In the genomic region with DNA sequence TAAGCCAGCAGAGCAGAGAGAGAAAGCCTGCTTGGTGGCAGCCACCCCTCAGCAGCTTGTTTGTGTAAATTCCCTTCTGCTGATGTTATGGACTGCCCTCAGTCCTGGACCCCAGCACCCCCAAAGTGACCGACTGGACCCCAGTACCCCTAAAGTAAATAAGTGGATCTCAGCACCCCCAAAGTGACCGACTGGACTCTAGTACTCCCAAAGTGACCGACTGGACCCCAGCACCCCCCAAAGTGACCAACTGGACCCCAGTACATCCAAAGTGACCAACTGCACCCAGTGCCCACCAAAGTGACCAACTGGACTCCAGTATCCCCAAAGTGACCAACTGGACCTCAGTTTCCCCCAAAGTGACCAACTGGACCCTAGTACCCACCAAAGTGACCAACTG, we compare ENCODE assay signal across 29 mouse cellular contexts.
DNase-seq lines count a peak whose midpoint lies in the region; ATAC-seq and TF ChIP-seq lines count a peak whose summit lies in the region.
"Had no signal": no experiment of that assay in that cellular context is flagged by ENCODE, and none has a peak within 500 bp of the region (broad histone marks: within the 10 kb centered on the region; RNA-seq: fewer than 3 reads in every experiment).

No protein-coding gene starts in this region.

- H3K4me3 ChIP-seq in forebrain, embryonic 10.5 days: no peak overlapping the region
- no peak overlapping the region for H3K4me3 ChIP-seq in forebrain, embryonic 11.5 days (ENCODE audit: low read depth, low read length)
- no peak overlapping the region for H3K4me3 ChIP-seq in kidney, postnatal 0 days (replicated peaks; ENCODE audit: low read depth, low read length)
- H3K4me3 ChIP-seq in embryonic fibroblast, embryonic 13.5 days (ENCODE audit: insufficient read depth, low read length): no peak overlapping the region
- H3K4me3 ChIP-seq in stomach, embryonic 16.5 days (replicated peaks; ENCODE audit: low read length): no peak overlapping the region
- no peak overlapping the region for H3K4me3 ChIP-seq in lung, adult 2 months (replicated peaks; ENCODE audit: extremely low read depth, low read depth, low read length)
- H3K4me3 ChIP-seq: erythroblast, embryonic 14.5 days; heart, embryonic 10.5 days; layer of hippocampus, adult 2 months; left cerebral cortex, adult 2 months; lung, embryonic 15.5 days; myocyte; neural tube, embryonic 12.5 days had no signal

- peaks cover 57% of the 10 kb centered on the region for H3K4me1 ChIP-seq in forebrain, embryonic 10.5 days
- H3K4me1 ChIP-seq in forebrain, embryonic 11.5 days (replicated peaks; ENCODE audit: control insufficient read depth, insufficient read depth, low read length): no peaks in the 10 kb centered on the region; the same call in 1 of the 2 replicates
- H3K4me1 ChIP-seq in kidney, postnatal 0 days (replicated peaks; ENCODE audit: insufficient read depth, low read length): peaks cover 16% of the 10 kb centered on the region
- H3K4me1 ChIP-seq in embryonic fibroblast, embryonic 13.5 days (ENCODE audit: control insufficient read depth, insufficient read depth, low read length): peaks cover 18% of the 10 kb centered on the region
- peaks cover 19% of the 10 kb centered on the region for H3K4me1 ChIP-seq in stomach, embryonic 16.5 days (ENCODE audit: control insufficient read depth, insufficient read depth, low read length)
- peaks cover 15% of the 10 kb centered on the region for H3K4me1 ChIP-seq in lung, adult 2 months (ENCODE audit: control insufficient read depth, insufficient read depth, low read length)
- H3K4me1 ChIP-seq: neural tube, embryonic 12.5 days had no signal

- H3K36me3 ChIP-seq in forebrain, embryonic 10.5 days (replicated peaks): no peaks in the 10 kb centered on the region; the same call in 1 of the 2 replicates
- no peaks in the 10 kb centered on the region for H3K36me3 ChIP-seq in forebrain, embryonic 11.5 days (ENCODE audit: control insufficient read depth, insufficient read depth, low read length)
- H3K36me3 ChIP-seq in kidney, postnatal 0 days (ENCODE audit: insufficient read depth, low read length): no peaks in the 10 kb centered on the region
- H3K36me3 ChIP-seq in stomach, embryonic 16.5 days (ENCODE audit: control insufficient read depth, insufficient read depth, low read length): no peaks in the 10 kb centered on the region
- H3K36me3 ChIP-seq: lung, embryonic 15.5 days; neural tube, embryonic 12.5 days had no signal

- ATAC-seq in forebrain, embryonic 11.5 days (replicated peaks; ENCODE audit: low FRiP score): no peak
- no peak for ATAC-seq in kidney, postnatal 0 days (replicated peaks; ENCODE audit: low FRiP score, low read depth)
- ATAC-seq in stomach, embryonic 16.5 days (ENCODE audit: insufficient read depth, low FRiP score): no peak
- ATAC-seq: forebrain, embryonic 14.5 days; intestine, postnatal 0 days; Patski had no signal

- TF ChIP-seq POLR2A in embryonic fibroblast, embryonic 13.5 days (IDR thresholded peaks at IDR 0.05; ENCODE audit: low read depth, low read length): no peak
- TF ChIP-seq POLR2A in lung, adult 2 months (IDR thresholded peaks at IDR 0.05; ENCODE audit: borderline replicate concordance, extremely low read depth, low read depth, low read length): no peak

- 97% methylated on average over 3 of the region's 3 CpGs for WGBS in forebrain, embryonic 10.5 days
- WGBS in forebrain, embryonic 11.5 days: 96% methylated on average over 3 of the region's 3 CpGs
- WGBS in kidney, postnatal 0 days: 99% methylated on average over 3 of the region's 3 CpGs
- WGBS in stomach, embryonic 16.5 days: 93% methylated on average over 3 of the region's 3 CpGs
- WGBS in lung, adult 2 months: 96% methylated on average over 3 of the region's 3 CpGs

- DNase-seq in forebrain, embryonic 10.5 days (ENCODE audit: extremely low spot score, low spot score): no peak
- no peak for DNase-seq in forebrain, embryonic 11.5 days (ENCODE audit: low spot score)
- no peak for DNase-seq in kidney, postnatal 0 days (ENCODE audit: low spot score)
- DNase-seq in kidney, postnatal 36 days: no peak
- DNase-seq in lung, adult 2 months: no peak
- no peak for DNase-seq in yolk sac, embryonic 10.5 days (ENCODE audit: low spot score)
- DNase-seq: adrenal gland, postnatal 10 days; cerebellum, adult 11-12 months; cerebellum, postnatal 10 days; heart, postnatal 4 days; kidney, postnatal 25 days; liver; right cerebral cortex, adult 18-20 months; spleen, adult 18-20 months had no signal

- no peak overlapping the region for H3K4me2 ChIP-seq in forebrain, embryonic 11.5 days (ENCODE audit: low read depth, low read length, severe bottlenecking)
- no peak overlapping the region for H3K4me2 ChIP-seq in kidney, postnatal 0 days (ENCODE audit: low read length)
- H3K4me2 ChIP-seq in stomach, embryonic 16.5 days (ENCODE audit: low read depth, low read length): no peak overlapping the region
- H3K4me2 ChIP-seq: hindbrain, embryonic 14.5 days; lung, embryonic 15.5 days; midbrain, embryonic 11.5 days; neural tube, embryonic 12.5 days had no signal

- H3K27me3 ChIP-seq in forebrain, embryonic 10.5 days (ENCODE audit: poor library complexity, severe bottlenecking): no peaks in the 10 kb centered on the region
- H3K27me3 ChIP-seq in forebrain, embryonic 11.5 days (ENCODE audit: control insufficient read depth, insufficient read depth, low read length): no peaks in the 10 kb centered on the region
- no peaks in the 10 kb centered on the region for H3K27me3 ChIP-seq in kidney, postnatal 0 days (ENCODE audit: insufficient read depth, low read length)
- no peaks in the 10 kb centered on the region for H3K27me3 ChIP-seq in stomach, embryonic 16.5 days (ENCODE audit: control insufficient read depth, insufficient read depth, low read length)
- H3K27me3 ChIP-seq: lung, embryonic 15.5 days; neural tube, embryonic 12.5 days; Patski had no signal

- H3K9me3 ChIP-seq in forebrain, embryonic 10.5 days: no peaks in the 10 kb centered on the region
- no peaks in the 10 kb centered on the region for H3K9me3 ChIP-seq in forebrain, embryonic 11.5 days (ENCODE audit: control insufficient read depth, low read length)
- H3K9me3 ChIP-seq in kidney, postnatal 0 days (replicated peaks; ENCODE audit: low read length): no peaks in the 10 kb centered on the region
- no peaks in the 10 kb centered on the region for H3K9me3 ChIP-seq in stomach, embryonic 16.5 days (replicated peaks; ENCODE audit: control insufficient read depth, low read length)
- H3K9me3 ChIP-seq: heart, embryonic 10.5 days; lung, embryonic 15.5 days; neural tube, embryonic 12.5 days had no signal

- H3K27ac ChIP-seq in forebrain, embryonic 10.5 days: peak overlapping the region; percentile 5; the same call in 1 of the 2 replicates
- no peak overlapping the region for H3K27ac ChIP-seq in forebrain, embryonic 11.5 days (ENCODE audit: low read depth, low read length)
- peak overlapping the region; percentile 5; the same call in 1 of the 2 replicates for H3K27ac ChIP-seq in kidney, postnatal 0 days
- H3K27ac ChIP-seq in embryonic fibroblast, embryonic 13.5 days (ENCODE audit: insufficient read depth, low read length): peak overlapping the region; percentile 9; the same call in 1 of the 2 replicates
- H3K27ac ChIP-seq in stomach, embryonic 16.5 days (ENCODE audit: low read length): peak overlapping the region; percentile 3; the same call in 1 of the 2 replicates
- H3K27ac ChIP-seq: hindbrain, embryonic 14.5 days; liver, embryonic 14.5 days; lung, embryonic 15.5 days; neural tube, embryonic 12.5 days had no signal

- TF ChIP-seq CTCF in kidney, postnatal 0 days (IDR thresholded peaks at IDR 0.05; ENCODE audit: low read depth): no peak
- TF ChIP-seq CTCF in embryonic fibroblast, embryonic 13.5 days (IDR thresholded peaks at IDR 0.05; ENCODE audit: borderline replicate concordance, insufficient read depth, low read length): no peak
- TF ChIP-seq CTCF in lung, adult 2 months (IDR thresholded peaks at IDR 0.05; ENCODE audit: insufficient read depth, low read length): no peak

- no peak overlapping the region for H3K9ac ChIP-seq in forebrain, embryonic 11.5 days (ENCODE audit: low read length)
- no peak overlapping the region for H3K9ac ChIP-seq in kidney, postnatal 0 days (ENCODE audit: low read depth, low read length)
- no peak overlapping the region for H3K9ac ChIP-seq in stomach, embryonic 16.5 days (ENCODE audit: low read length)
- H3K9ac ChIP-seq: hindbrain, embryonic 14.5 days; liver, embryonic 14.5 days; lung, embryonic 15.5 days; neural tube, embryonic 12.5 days had no signal
